Mouse (Mus musculus) T-helper 1 cell (primary cell): ENCODE measurements at regions not wholly inside any gene's neighbourhood (a gene's known extent, or its start where the extent isn't known, plus 50 kb on each side); places are given as distances from the start of the nearest gene placed in this dataset.

Source experiments
- in situ Hi-C: fragments of 300-600 bp; cut with MboI, MseI; formaldehyde crosslinking; loops from one replicate; pipeline ENCODE4 v1.15.1; 2025; ENCODE audit warnings: high pct_unique_total_duplicates

DNA sequence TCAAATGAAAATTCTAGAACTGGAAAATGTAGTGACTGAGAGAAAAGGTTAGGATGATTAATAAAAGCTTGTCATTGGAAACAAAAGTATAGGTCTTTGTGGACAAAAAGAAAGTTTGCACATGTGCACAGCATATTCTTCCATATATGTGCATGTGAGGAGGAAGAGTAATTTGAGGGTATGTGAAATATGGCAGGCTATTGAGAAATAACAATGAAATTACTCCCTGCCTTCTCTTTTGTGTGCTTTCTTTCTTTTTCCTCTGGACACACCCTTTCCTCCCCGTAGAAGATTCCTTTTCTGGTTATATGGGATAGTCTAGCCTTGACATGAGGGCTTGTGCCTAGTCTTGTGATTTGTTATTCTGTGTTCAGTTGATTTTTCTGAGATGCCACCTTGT lies 301.9 kb downstream of the Ptprc start:
- in situ Hi-C loops, result no loop called here

DNA sequence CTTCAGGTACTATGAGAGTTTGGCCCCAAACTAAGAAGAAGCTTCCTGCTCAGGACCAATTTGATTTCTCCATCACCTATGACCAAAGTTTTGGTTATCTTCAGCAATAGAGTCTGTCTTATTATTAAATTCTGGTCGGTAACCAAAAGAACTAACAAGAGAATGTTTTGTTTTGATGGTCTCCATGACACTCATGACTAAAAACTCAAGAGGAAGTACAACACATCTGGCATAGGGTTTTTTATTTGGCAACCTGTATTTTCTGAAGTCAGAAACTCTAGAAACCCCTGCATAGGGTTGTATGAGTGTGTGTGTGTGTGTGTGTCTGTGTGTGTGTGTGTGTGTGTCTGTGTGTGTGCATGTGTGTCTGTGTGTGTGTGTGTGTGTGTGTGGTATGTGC lies 310.5 kb downstream of the Ptprc start:
- in situ Hi-C loops, result no loop called here

DNA sequence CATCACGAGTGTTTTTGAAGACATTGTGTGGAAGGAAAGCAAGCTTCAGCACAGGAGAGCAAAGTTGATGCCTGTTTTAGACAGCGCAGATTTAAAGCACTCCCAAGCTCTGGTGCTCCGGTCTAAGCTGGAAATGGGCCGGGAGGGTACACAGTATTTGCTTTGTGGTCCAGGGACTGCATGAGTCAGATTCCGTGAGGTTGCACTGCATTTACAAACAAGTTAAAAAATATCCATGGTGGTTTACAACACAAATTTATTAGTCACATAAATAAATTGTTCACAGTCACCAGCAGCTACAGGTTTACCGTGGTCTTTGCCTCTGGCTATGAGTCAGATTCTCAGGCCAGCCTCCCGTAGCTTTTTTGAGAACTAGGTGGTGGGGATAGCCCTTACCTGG lies 312.0 kb downstream of the Ptprc start:
- in situ Hi-C loops, result no loop called here

DNA sequence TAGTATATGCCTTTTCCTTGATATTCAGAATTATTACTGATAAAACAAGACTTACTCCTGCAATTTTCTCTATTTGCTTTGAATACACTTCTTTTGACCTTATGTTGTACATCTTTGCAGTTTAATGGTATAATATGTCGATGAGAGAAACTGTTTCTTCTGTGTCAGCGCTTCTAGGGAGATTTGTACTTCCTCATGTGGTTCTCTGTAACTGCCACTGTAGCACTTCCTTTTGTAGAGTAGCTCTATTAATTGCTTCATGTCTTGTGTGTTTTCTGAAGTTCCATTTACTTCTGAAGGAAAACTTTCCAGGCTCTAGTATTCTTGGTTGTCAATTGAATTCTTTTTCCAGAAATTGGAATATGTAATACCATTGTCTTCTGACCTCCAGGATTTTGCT lies 323.2 kb downstream of the Ptprc start:
- in situ Hi-C loops, result no loop called here

DNA sequence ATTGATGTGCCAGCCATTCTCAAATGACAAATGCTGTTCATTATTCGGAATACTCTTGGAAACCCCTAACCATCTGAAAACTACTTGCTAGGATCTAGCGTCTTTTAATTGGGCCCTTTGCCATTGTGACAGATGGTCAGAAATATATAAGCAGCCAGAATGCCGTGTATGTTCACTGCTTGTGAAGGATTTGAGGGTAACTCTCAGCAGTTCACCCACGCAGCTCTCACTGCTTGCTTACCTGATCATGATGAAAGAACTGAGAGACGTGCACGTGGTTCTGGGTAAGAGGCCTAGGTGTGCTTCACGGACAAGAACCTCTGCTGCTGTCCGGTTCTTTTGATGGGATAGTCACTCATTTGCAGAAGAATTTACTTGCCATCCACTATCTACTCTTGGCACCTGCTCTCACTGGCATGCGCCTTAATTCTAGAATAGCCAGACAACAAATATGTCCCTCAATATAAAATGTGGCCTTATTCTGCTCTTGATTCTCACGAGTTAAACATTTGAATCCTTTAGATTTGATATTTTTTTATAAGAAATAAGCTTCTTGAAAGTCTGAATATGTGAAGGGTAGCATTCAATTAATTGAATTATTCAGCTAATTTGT lies 328.1 kb downstream of the Ptprc start:
- in situ Hi-C loops, result no loop called here

DNA sequence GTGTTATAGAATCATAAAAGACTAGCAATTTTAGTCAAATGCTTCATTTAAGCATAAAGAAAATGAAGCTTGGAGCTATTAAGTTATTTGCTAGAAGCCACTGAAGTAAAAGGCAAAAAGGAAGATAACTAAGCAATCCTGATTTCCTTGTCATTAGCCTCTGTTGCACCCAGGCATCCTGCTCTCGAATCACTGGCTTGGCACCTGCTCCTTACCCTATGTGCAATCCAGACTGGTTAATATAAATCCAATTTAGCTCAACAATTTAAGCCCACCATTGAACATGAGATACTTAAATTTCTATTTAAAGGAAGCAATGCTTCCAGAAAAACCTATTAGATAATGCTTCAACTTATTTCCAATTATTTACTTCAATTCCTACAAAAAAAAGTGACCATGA lies 328.7 kb downstream of the Ptprc start:
- in situ Hi-C loops, result no loop called here

DNA sequence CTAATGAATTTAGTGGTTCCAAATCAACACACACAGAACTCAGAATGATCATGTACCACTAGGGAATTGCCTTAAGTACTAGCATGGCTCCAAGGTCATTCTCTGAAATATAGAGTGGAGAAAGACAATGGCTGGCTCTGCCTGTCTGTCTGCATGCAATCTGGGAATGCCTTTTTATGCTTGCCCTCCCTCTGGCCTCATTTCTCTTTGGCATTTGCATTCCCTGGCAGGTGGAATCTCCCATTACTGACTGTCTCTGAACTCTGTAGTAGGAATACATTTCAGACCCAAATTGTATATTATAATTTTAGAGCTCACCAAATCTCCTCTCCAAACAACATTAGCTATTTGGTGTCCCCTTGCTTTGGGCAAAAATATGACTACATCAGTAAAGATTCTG lies 335.0 kb downstream of the Ptprc start:
- in situ Hi-C loops, result no loop called here

DNA sequence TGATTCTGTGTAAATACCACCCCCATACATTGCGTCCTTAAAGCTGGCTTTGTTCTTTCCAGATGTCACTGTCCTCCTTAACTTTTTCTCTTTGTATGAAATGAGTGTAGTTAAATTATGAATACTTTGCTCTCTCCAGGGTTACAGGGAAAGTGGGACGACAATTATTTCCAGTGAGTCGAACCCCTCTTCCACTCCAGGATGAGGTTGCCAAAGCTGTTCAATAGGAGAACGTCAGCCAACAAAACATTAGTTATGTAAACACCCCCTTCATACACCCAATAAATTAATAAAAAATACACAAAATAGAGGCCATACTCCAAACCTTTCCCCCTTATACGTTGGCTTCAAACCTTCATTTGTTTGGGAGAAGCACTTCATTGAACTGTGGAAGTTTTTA lies 335.8 kb downstream of the Ptprc start:
- in situ Hi-C loops, result no loop called here

DNA sequence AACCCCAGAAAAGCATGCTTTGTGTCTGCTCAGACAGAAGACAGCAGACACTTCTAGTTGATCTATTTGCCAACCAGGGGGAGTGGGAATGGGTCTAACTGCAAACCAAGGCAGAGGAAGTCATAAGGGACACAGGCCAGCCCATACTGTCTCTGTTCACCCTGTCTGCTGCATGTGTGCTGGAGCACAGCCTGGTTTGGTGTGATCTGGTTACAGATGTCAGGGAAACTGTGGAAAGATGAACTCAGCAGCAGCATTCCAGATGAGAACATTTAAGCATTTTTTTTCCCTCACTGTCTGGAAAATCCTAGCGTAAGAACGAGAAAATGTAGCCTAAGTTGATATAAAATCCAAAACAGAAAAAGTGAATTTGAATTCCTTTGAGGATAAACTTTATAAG lies 336.2 kb downstream of the Ptprc start:
- in situ Hi-C loops, result no loop called here

DNA sequence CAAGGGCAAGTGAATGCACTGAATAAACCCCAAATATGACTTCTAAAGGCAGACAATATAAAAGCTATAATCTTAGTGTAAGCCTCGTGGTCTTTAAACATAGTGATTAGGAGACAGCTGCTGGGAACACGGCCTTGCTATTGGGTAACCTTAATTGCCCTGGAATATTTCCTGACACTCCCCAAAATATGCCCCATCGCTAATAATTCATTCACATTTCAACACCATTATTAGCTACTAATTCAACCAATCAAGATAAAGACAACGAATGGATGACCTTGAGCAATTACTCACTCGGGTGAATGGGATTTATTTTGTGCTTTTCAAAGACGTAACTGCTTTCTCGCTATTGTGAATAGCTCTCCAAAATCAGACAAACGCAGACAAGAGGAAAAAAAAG lies 337.2 kb downstream of the Ptprc start:
- in situ Hi-C loops, result no loop called here

DNA sequence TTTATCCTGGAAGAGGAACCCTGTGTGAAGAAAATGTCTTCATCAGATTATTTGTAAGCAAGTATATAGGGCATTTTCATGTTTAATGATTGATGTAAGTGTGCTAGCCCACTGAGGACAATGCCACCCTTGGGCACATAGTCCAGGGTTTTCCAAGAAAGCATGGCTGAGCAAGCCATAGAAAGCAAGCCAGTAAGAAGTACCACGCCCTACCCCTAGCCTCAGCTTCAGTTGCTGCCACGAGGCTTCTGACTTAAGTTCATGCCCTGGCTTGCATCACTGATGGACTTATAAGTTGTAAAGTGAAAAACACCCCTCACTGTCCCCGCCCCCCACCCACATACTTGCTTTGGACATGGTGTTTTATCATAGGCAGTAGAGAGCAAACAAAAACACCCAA lies 342.0 kb downstream of the Ptprc start:
- in situ Hi-C loops, result no loop called here

DNA sequence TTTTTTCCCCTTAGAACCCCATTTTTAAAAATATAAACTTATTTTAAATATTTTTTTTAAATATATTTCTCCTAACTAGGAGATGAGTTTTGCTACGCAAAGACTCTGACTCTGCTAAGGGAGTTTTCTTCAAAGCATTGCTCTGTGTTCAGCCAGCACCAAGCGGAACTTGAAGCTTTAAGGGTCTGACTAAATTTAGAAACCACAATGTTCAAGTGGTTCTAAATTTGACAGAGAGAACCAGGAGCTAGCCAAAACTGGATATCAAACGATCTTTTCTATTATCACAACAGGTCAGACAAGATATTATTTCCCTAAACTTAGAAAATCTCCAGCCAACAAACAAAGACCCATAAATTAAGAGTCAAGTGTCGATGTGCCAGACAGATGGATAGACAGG lies 344.2 kb downstream of the Ptprc start:
- in situ Hi-C loops, result no loop called here

DNA sequence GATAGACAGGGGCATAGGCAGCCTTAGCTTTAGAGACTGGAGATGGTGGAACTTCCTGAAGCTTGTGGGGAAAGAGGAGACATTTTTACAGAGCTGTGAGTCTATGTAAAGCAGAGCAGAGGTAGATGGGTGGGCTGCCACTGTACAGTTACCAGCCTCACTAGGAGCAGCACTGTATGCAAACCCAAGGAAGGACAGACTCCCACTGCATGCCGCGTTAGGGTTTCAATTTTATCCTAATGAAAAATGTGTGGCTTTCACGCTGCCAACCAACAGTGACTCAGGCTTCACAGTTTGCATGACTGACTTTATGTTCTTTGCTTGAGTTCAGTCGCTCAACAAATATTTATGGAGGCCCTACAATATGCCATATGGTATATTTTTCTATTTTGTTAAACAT lies 348.1 kb downstream of the Ptprc start:
- in situ Hi-C loops, result no loop called here

DNA sequence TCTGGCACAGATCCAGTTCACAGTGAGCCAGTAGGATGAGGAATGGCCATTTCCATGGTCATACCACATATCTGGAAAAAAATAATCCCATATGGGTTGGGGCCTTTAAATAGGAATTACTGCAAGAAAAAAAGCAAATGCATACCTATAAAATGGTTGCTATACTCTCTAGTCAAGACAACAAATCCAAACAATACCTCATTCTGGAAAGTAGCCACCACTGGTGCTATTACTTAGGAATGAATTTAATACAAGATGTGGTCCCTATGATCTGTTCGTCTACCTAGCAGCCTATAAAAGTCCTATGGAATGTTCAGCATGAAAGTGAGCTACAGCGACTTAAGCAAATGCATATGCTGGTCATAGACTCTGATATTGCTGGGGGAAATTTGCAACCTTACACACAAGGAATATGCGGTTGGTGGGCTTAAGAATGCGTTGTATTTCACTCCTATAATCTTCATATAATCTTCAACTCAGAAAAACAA lies 360.1 kb downstream of the Ptprc start:
- in situ Hi-C loops, result no loop called here

DNA sequence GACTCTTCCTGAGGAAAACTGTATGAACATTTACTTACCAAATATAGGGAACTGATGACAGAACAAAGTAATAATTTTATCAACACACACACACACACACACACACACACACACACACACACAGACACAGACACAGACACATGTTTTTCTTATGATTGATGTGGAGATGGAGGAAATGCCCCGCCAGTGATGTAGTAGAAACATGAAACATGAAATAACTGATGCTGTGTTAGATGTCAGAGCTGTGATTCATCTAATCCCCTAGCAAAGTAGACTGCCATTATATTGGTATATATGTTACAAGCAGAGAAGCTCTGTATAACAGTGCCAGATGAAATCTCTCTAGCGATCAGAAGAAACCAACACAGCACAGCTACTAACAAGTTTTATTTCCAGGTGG lies 361.0 kb downstream of the Ptprc start:
- in situ Hi-C loops, result no loop called here

DNA sequence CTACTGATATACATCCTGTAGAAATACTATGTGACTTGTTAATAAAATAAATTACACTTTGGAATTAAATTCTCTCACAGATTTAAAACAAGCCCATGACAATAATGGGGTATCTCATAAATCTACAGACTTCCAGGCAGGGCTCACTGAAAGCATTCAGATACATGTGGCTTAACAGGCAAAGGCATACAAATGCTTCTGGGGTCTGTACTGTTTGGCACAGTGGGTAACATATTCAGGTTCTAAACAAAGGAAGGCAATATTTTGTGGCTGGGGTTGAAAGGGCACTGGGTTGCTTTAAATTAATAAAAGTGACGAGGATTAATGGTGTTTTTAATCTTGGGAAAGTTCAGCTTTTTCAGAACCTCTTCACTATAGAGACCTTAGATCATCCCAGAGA lies 361.8 kb downstream of the Ptprc start:
- in situ Hi-C loops, result no loop called here

DNA sequence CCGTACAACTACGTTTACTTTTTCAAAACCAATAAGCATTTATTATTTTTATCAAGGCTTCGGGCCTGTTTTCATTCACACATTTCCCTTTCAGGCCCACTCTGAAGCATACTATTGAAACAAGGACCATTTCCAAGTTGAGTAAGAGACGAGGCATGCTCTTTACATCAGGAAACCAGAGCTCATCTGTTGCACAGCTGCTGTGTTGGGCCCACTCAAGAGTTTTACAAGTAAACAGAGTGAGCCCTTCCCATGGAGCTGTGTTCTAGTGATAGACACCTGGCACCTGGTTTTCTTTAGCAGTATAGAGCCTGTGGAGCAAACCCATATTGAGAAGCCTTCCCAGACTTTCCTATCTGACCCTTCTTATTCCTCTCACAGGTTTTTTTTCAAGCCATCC lies 363.5 kb downstream of the Ptprc start:
- in situ Hi-C loops, result no loop called here

DNA sequence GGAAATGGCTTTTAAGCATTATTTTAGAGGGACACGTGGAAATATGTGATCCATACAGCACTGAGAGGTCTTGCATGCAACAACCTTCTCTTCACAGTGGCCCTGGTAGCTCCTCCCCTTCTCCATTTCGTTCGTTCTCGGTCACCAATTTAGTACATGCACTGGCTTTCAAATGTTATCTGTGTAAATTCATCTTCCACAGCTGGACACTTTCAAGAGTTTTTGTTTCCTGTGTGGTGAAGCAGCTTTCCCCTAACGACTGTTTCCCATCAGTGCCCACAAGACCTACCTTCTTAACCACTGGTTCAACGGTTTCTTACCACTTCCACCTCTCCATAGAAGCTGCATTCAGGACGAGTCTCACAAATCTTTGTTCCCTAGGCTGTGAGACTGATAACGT lies 368.8 kb downstream of the Ptprc start:
- in situ Hi-C loops, result no loop called here

DNA sequence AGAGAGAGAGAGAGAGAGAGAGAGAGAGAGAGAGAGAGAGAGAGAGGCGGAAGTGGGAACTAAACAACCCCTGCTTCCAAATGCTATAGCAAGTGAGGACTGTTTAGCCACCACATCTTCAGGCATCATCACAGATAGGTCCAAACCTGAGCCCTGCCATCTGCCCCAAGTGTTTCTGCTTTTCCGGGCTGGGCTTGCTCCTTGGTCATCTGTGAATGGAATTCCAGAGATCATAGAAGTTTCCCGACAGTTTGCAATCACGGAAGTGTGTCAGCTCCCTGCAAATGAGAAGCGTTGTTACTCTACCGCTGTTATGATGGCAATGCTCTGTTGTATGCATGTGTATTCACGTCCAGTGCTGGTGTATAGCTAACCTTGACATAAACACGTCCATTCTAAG lies 369.3 kb downstream of the Ptprc start:
- in situ Hi-C loops, result no loop called here

DNA sequence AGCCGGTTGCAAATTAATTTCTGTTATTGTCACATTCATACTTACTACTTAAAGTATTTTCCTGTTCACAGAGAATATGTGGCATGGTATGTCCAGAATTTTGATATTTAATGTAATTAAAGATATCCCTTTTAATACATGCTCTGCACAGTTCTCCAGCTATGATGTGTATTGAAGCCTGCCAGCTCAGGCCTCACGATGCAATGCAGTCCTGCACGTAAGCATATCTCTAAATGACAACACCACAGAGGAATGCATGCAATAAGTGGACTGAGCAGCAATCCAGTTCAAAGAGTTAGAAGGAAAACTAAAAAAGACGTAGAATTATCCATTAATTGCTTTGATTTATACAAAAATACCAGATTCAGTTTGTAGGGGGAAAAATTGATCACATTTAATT lies 373.4 kb downstream of the Ptprc start:
- in situ Hi-C loops, result no loop called here

DNA sequence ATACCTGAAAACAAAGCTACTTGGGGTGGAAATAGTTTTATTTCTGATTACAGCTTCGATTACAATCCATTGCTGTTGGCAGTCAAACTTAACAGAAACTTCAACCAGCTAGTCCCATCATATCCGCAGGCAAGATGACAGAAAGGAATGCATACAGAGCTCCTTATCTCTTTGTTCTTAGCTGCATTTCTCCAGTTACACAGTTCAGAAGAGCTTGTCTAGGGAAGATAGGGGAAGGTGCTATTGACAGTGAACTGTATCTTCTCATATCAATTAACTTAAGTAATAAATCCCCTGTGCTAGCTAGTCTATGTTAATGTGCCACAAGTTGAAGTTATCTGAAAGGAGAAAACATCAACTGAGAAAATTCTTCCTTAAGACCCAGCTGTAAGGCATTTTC lies 374.8 kb downstream of the Ptprc start:
- in situ Hi-C loops, result no loop called here

DNA sequence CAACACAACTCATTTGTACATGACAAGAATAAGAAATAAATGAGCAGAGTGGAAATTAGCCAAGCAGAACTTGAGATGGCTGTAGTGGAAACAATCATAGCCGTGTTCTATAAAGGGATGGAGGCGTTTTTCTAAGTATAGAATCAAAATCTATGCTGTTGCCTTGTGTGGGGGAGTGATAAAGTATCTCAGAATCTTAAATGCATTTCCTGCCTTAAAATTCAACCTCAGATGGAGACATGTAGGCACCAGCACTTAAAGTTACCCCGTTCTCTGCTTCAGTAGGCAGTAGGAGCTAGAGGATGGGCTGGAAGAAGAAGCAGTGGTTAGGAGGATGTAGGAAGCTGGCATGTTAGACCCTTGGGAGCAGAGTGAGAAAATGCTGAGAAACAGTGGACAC lies 386.7 kb downstream of the Ptprc start:
- in situ Hi-C loops, result loop anchor here (25.0 kb wide), 1 partner anchor 249 kb away; no protein-coding TSS in a partner anchor

DNA sequence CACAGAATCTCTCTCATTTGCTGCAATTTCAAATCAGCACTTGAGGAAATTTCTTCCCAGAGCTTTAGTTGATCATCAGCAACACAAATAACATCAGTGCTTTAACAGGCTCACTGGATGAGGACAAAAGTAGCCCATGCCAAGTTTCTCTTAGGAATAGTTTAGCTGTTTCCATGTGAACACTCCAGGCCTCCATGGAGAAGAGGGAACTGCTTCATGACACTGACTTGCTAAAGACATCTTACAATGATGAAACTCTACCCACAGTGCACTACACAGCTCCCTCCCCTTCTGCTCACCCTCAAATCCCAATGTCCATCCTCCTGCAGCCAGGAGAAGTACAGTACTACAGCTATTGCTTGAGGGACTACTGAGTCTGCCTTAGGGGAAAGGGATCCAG lies 388.9 kb downstream of the Ptprc start:
- in situ Hi-C loops, result loop anchor here (25.0 kb wide), 1 partner anchor 251 kb away; no protein-coding TSS in a partner anchor

DNA sequence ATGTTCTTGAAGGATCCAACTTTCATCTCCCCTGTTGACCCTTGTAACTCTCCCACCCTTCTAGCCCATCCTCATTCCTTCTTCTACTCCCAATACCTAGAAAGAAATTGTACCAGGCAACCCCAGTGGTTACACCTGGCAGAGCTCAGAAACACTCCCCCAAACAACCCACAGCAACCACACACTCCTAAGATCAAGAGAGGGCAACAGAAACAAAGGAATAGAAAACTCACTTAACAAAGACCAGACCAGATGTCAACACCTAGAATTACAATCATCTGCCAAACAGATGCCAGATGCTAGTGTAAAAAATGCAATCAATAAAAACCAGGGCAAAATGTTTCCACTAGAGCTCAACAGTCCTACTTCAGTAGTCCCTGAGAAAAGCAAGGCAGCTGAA lies 400.9 kb downstream of the Ptprc start:
- in situ Hi-C loops, result no loop called here
